Mouse (Mus musculus): ENCODE measurements around the gene Rps6kb1.

Gene Rps6kb1

DNA sequence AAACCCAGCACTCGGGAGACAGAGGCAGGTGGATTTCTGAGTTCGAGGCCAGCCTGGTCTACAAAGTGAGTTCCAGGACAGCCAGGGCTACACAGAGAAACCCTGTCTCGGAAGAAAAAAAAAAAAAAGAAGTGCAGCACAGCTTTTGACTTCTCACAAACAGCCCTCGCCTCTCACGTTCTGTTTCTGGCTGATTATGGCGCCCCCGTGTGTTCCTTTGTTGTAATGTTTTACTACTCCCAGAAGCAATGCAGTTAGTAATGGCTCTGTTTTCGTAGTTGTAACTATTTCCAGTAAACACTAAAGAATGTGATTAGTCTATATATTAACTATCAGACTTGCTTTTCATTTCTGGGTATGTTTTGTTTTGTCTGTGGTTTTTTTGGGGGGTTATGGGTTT lies 80.3 kb downstream of the Rps6kb1 start:
- peak; percentile 57 for DNase-seq

DNA sequence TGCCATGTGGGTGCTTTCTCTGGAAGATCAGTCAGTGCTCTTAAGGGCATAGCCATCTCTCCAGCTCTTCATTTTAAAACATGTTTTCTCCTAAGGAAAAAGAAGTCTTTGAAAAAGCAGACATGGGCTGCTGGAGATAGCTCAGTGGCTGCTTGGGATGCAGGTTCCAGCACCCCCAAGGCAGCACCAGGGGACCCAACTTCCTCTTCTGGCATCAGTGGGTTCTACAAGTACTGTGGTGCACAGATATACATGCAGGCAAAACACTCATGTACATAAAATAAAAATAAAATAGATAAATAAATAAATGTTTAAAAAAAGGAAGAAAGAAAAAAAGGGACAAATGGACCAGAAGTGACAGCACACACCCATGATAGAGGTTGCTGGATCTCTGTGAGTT lies 82.0 kb downstream of the Rps6kb1 start:
- DNase-seq = no peak

DNA sequence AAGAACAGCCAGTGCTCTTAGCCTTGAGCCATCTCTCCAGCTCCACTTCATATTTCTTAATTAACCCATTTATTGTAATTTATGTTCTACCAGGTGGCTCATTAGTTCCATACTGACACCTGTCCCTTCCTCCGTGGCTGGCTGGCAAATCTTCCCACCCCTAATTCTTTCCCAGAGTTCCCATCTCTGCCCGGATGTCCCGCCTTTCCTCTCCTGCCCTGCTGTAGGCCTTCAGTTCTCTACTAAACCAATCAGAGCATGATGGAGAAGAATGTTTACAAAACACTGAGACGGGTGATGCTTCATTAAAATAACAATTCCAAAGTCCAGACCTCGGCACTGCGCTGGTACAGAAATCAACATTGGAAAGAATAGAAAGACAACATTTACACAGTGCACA lies 85.7 kb downstream of the Rps6kb1 start:
- DNase-seq = no peak

DNA sequence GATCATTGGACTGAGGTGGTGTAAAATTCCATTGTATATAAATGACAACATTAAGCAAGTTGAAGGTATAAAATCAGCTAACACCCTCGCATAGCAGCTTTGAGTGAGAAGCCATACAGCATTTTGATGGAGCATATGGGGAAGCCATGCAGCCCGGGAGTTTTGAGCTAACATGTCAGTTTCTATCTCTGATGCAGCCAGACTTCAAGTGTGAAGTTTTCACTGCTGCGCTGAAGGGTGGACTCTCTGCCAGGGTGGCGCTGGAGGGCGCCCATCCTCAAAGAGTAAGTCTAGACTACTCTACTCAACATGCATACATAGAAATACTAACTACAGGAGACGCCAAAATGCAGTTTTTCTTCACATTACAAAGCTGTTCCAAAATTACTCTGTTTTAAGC lies 87.1 kb downstream of the Rps6kb1 start:
- no peak for DNase-seq

DNA sequence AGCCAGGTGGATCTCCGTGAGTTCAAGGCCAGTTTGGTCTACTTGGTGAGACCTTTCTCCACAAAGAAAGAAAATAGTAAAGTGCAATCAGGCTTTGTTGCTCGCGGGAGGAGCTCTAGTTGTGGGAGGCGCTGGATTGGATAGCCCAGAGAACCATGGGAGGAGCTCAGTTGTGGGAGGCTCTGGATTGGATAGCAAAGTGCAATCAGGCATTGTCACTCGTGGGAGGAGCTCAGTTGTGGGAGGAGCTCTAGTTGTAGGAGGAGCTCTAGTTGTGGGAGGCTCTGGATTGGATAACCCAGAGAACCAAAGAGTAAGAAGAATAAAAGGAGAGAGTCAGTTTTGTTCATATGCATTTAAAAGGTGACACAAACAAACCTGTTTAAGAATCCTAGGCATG lies 90.6 kb downstream of the Rps6kb1 start:
- DNase-seq = no peak

All from cerebellum, adult 8-10 months (tissue).